In the genomic region with DNA sequence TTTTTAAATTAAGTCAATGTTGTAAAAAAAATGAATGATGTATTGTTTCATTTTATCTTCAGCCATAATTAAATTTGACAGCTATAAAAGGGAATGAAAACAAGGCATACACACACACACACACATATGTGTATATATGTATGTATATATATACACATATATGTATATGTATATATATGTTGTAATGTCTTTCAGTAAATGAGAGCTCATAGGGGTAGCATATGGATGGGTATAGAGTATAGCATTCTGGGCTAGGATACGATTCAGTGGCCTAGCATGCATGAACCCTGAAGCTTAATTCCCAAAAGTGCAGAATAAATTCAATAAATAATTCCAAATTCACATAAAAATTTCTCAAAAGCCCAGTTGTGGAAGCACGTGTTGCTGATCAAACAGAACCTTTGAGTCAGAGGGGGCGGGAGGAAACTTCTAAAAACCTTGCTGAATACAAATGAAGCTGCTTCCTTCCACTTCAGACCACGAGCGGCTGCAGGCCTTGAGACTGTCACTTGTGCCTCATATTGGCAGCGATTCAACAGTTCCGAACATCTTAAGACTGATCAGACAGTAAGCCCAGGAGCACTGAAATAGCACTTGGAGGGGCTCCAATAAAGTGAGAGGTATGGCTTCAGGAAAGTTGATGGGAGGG, we compare ENCODE assay signal across 10 mouse cellular contexts. TPM values are rescaled to one million over a fixed set of nuclear protein-coding genes. Genes with fewer than 3 reads are reported as not detected.
DNase-seq lines count a peak whose midpoint lies in the region; ATAC-seq lines count a peak whose summit lies in the region.
"Had no signal": no experiment of that assay in that cellular context is flagged by ENCODE, and none has a peak within 500 bp of the region (broad histone marks: within the 10 kb centered on the region; RNA-seq: fewer than 3 reads in every experiment).

No protein-coding gene starts in this region.

- H3K4me1 ChIP-seq in heart, embryonic 12.5 days (replicated peaks) = peaks cover 20% of the 10 kb centered on the region; the same call in 1 of the 2 replicates
- peaks cover under 1% of the 10 kb centered on the region; the same call in 1 of the 2 replicates for H3K4me1 ChIP-seq in neural tube, embryonic 14.5 days (ENCODE audit: control insufficient read depth, insufficient read depth, low read length)
- H3K4me1 ChIP-seq in neural tube, embryonic 15.5 days = peaks cover 21% of the 10 kb centered on the region

- H3K4me2 ChIP-seq in heart, embryonic 12.5 days = no peak overlapping the region
- no peak overlapping the region; the same call in 1 of the 2 replicates for H3K4me2 ChIP-seq in neural tube, embryonic 14.5 days (ENCODE audit: low read depth, low read length)
- H3K4me2 ChIP-seq in neural tube, embryonic 15.5 days = no peak overlapping the region
- H3K4me2 ChIP-seq: embryonic facial prominence, embryonic 13.5 days had no signal

- intact Hi-C loops in gastrocnemius, postnatal 14 days (cut with DNase I; ENCODE audit: low total_unique reads) = loop anchor here (2.0 to 5.0 kb wide), 3 partner anchors 678 to 970 kb away; no protein-coding TSS in a partner anchor

- H3K9me3 ChIP-seq in heart, embryonic 12.5 days (replicated peaks) = no peaks in the 10 kb centered on the region
- no peaks in the 10 kb centered on the region for H3K9me3 ChIP-seq in neural tube, embryonic 14.5 days (ENCODE audit: control insufficient read depth, low read length)
- H3K9me3 ChIP-seq in neural tube, embryonic 15.5 days (replicated peaks) = no peaks in the 10 kb centered on the region
- H3K9me3 ChIP-seq: embryonic facial prominence, embryonic 13.5 days; heart, embryonic 13.5 days had no signal

- whole genome bisulfite sequencing in heart, embryonic 12.5 days = 56% methylated on average over 7 of the region's 7 CpGs
- 64% methylated on average over 7 of the region's 7 CpGs for whole genome bisulfite sequencing in neural tube, embryonic 14.5 days
- WGBS in neural tube, embryonic 15.5 days = 57% methylated on average over 7 of the region's 7 CpGs

- H3K27ac ChIP-seq in heart, embryonic 12.5 days (ENCODE audit: poor library complexity, severe bottlenecking) = no peak overlapping the region
- no peak overlapping the region for H3K27ac ChIP-seq in neural tube, embryonic 14.5 days (ENCODE audit: low read depth, low read length)
- H3K27ac ChIP-seq in neural tube, embryonic 15.5 days (replicated peaks) = no peak overlapping the region
- H3K27ac ChIP-seq: embryonic facial prominence, embryonic 13.5 days; heart, embryonic 13.5 days had no signal

- no peak overlapping the region for H3K9ac ChIP-seq in heart, embryonic 12.5 days
- H3K9ac ChIP-seq in neural tube, embryonic 14.5 days (replicated peaks; ENCODE audit: low read depth, low read length) = no peak overlapping the region
- no peak overlapping the region for H3K9ac ChIP-seq in neural tube, embryonic 15.5 days (replicated peaks)
- H3K9ac ChIP-seq: embryonic facial prominence, embryonic 13.5 days; heart, embryonic 13.5 days had no signal

- ATAC-seq in heart, embryonic 12.5 days (ENCODE audit: insufficient number of reproducible peaks, low FRiP score) = no peak
- ATAC-seq in neural tube, embryonic 14.5 days (ENCODE audit: low read depth) = peak; percentile 51; the same call in 1 of the 2 replicates
- no peak for ATAC-seq in neural tube, embryonic 15.5 days (ENCODE audit: low FRiP score)

- H3K4me3 ChIP-seq in heart, embryonic 12.5 days = no peak overlapping the region
- no peak overlapping the region for H3K4me3 ChIP-seq in neural tube, embryonic 14.5 days (ENCODE audit: low read depth, low read length)
- H3K4me3 ChIP-seq in neural tube, embryonic 15.5 days (replicated peaks) = no peak overlapping the region
- H3K4me3 ChIP-seq: embryonic facial prominence, embryonic 13.5 days; heart, embryonic 13.5 days had no signal

- H3K36me3 ChIP-seq in heart, embryonic 12.5 days = no peaks in the 10 kb centered on the region
- no peaks in the 10 kb centered on the region for H3K36me3 ChIP-seq in neural tube, embryonic 14.5 days (ENCODE audit: control insufficient read depth, insufficient read depth, low read length)
- no peaks in the 10 kb centered on the region for H3K36me3 ChIP-seq in neural tube, embryonic 15.5 days
- H3K36me3 ChIP-seq: embryonic facial prominence, embryonic 13.5 days; heart, embryonic 13.5 days had no signal

- peak; percentile 42 to 51 for DNase-seq in heart, adult 18-20 months
- DNase-seq in heart, postnatal 4 days = peak; percentile 22
- peak; percentile 64 for DNase-seq in thymus, postnatal 25 days
- DNase-seq in left cerebral cortex, adult 18-20 months (ENCODE audit: low spot score in 2 of 2) = no peak
- DNase-seq in gastrocnemius, postnatal 14 days = no peak

- H3K27me3 ChIP-seq in heart, embryonic 12.5 days (replicated peaks) = peaks cover 2% of the 10 kb centered on the region; the same call in 1 of the 2 replicates
- 0 out of 2 replicates have a peak, but pooled peaks cover 3% of the 10 kb centered on the region for H3K27me3 ChIP-seq in neural tube, embryonic 14.5 days (ENCODE audit: control insufficient read depth, insufficient read depth, low read length)
- 0 out of 2 replicates have a peak, but pooled peaks cover 7% of the 10 kb centered on the region for H3K27me3 ChIP-seq in neural tube, embryonic 15.5 days (replicated peaks)

RNA-seq across cellular contexts. Expression of a gene that starts 6.9 kb away (rescaled TPM):
- total RNA-seq in heart, adult 18-20 months (2021) = 1 to 10 TPM; 1.3 to 2.1 TPM
- polyA plus RNA-seq in heart, embryonic 12.5 days (2016; fragmentation: Nextera tagmentation; extraction: Ambion mirVana) = 2.4 and 2.5 TPM in 2 replicates
- polyA plus RNA-seq in neural tube, embryonic 14.5 days (2014; fragmentation: Nextera tagmentation; extraction: Ambion mirVana) = 5.8 and 5.9 TPM in 2 replicates
- 5.7 and 6.8 TPM in 2 replicates for polyA plus RNA-seq in neural tube, embryonic 15.5 days (2015; fragmentation: Nextera tagmentation; extraction: Ambion mirVana)
- 1 to 10 TPM; 5.9 to 6.1 TPM for total RNA-seq in heart, postnatal 4 days (2021)
- under 1 TPM; 0.63 to 0.87 TPM for total RNA-seq in left cerebral cortex, adult 18-20 months (2021)
- 1 to 10 TPM; 1.3 TPM for total RNA-seq in gastrocnemius, postnatal 14 days (2021)

RNA-seq across cellular contexts. Expression of a gene that starts 51.8 kb away (rescaled TPM):
- total RNA-seq in heart, adult 18-20 months (2021) = 10 to 100 TPM; 41.0 to 49.4 TPM
- 32.4 and 32.6 TPM in 2 replicates for polyA plus RNA-seq in heart, embryonic 12.5 days (2016; fragmentation: Nextera tagmentation; extraction: Ambion mirVana)
- polyA plus RNA-seq in neural tube, embryonic 14.5 days (2014; fragmentation: Nextera tagmentation; extraction: Ambion mirVana) = 58.6 and 63.3 TPM in 2 replicates
- polyA plus RNA-seq in neural tube, embryonic 15.5 days (2015; fragmentation: Nextera tagmentation; extraction: Ambion mirVana) = 53.0 and 54.0 TPM in 2 replicates
- 10 to 100 TPM; 20.8 to 24.8 TPM for total RNA-seq in heart, postnatal 4 days (2021)
- total RNA-seq in left cerebral cortex, adult 18-20 months (2021) = 10 to 100 TPM; 88.2 to 88.4 TPM
- total RNA-seq in gastrocnemius, postnatal 14 days (2021) = 10 to 100 TPM; 32.6 to 37.3 TPM

Comparison
In these comparisons a context has a peak if more than half of its experiments do, and no peak if none do; other contexts are left out.
1. DNase-seq: peak in heart, adult 18-20 months (2 of 2), heart, postnatal 4 days (single experiment) and thymus, postnatal 25 days (single experiment); none in left cerebral cortex, adult 18-20 months (0 of 2) and gastrocnemius, postnatal 14 days (single experiment).